Mouse (Mus musculus): ENCODE data around the gene Sergef.
A peak's percentile ranks its signal among the peaks of the same experiment; 100 is the strongest.

Sergef gene

DNA sequence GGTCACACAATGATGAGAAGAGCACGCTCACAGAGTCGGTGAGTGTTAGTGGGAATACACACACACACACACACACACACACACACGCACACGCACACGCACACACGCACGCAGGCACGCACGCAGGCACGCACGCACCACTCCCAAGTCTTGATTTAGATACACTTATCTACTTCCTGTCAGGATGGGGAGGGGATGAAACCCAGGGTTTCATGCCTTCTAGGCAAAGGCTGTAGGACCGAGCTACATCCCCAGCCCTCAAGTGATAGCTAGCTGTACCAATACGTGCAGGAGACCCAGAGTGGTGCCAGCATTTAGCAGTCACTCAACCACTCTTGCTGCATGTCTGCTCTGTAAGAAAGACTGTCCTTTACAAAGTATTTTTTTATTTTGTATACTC, 137.0 kb downstream of the Sergef start:
- no peak for DNase-seq (ENCODE audit: low read depth, low spot score)

GRCm38 (mm10) chr7:46501458-46501857, 138.1 kb downstream of the Sergef start:
- DNase-seq (ENCODE audit: low read depth, low spot score): no peak

DNA sequence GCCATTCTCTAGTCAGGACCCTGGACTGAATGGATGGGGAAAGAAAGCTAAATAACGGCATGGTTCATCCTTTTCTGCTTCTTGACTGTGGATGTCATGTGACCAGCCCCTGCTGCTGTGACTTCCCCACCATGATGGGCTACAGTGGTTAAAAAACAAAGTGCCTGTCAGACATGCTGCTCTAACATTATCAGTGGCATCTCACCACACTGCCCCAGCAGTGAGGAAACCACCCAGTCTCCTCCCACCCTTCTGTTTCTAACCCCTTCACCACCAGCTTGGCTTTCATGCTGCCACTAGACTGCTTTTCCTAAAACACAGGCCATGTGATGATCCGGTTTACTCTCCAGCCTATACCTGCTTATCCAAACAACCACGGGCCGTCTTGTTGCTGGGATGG, 140.0 kb downstream of the Sergef start:
- DNase-seq (ENCODE audit: low read depth, low spot score): no peak

- DNase-seq (ENCODE audit: low read depth, low spot score): peak; percentile 4
Measured at GRCm38 (mm10) chr7:46492134-46492678, 147.4 kb downstream of the Sergef start.

DNA sequence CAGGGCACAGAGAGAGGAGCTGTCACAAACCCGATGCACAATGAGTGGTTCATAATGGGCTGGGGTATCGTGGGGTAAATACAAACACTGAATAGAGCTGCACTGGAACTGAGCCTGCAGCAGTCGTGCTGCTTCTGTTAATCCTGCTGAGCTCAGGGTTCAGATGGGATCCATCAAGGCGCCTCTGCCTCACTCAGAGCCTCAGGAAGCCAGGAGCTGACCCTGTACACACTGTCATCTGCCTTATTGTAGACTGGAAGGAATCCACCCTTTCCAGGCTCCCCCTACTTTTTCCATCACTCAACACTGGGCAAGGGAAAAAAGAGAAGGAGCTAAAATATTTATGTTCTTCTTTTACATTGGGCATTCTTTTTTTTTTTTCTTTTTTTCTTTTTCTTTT, 152.3 kb downstream of the Sergef start:
- DNase-seq (ENCODE audit: low read depth, low spot score): no peak

- DNase-seq (ENCODE audit: low read depth, low spot score): no peak
Measured at GRCm38 (mm10) chr7:46486761-46487160, 152.8 kb downstream of the Sergef start.

GRCm38 (mm10) chr7:46484223-46484622, 155.4 kb downstream of the Sergef start:
- no peak for DNase-seq (ENCODE audit: low read depth, low spot score)

GRCm38 (mm10) chr7:46483050-46483449, 156.6 kb downstream of the Sergef start:
- no peak for DNase-seq (ENCODE audit: low read depth, low spot score)

- no peak for DNase-seq (ENCODE audit: low read depth, low spot score)
Measured at GRCm38 (mm10) chr7:46482099-46482531, 157.5 kb downstream of the Sergef start.

GRCm38 (mm10) chr7:46479793-46480192, 159.8 kb downstream of the Sergef start:
- no peak for DNase-seq (ENCODE audit: low read depth, low spot score)

DNA sequence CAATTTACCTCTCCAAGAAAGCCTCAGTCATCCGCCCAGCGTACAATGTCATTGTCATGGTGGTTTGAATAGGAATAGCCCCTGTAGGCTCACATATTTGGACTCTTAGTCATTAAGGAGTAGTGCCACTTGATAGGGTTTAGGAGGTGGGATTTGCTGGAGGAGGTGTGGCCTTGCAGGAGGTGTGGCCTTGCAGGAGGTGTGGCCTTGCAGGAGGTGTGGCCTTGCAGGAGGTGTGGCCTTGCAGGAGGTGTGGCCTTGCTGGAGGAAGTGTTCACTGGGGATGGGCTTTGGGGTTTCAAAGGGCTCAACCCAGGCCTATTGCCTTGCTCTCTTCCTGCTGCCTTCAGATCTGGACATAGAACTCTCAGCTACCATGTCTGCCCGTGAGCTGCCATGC, 162.2 kb downstream of the Sergef start:
- peak; percentile 27 for DNase-seq (ENCODE audit: low read depth, low spot score)

DNA sequence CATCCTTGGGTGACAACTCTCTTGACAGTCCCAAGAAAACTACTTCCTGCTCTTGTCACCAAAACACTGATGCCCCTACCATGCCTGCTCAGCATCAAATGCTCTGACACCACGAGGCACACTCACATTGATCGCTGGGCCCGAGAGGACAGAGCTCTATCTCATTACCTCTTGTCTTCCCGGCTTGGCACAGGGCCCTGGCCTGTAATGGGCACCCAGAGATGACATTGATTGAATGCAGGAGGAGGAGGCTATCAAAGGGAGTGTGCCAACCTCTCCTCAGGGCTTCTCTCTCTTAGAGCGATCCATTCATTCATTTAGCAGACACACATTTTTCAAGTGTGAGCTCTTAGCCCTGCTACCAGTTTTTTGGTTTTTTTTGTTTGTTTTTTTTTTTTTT, 164.1 kb downstream of the Sergef start:
- no peak for DNase-seq (ENCODE audit: low read depth, low spot score)

- no peak for DNase-seq (ENCODE audit: low read depth, low spot score)
Measured at GRCm38 (mm10) chr7:46473141-46473540, 166.5 kb downstream of the Sergef start.

- DNase-seq (ENCODE audit: low read depth, low spot score): no peak
Measured at GRCm38 (mm10) chr7:46471054-46471737, 168.4 kb downstream of the Sergef start.

GRCm38 (mm10) chr7:46469542-46469941, 170.1 kb downstream of the Sergef start:
- DNase-seq (ENCODE audit: low read depth, low spot score): no peak

DNA sequence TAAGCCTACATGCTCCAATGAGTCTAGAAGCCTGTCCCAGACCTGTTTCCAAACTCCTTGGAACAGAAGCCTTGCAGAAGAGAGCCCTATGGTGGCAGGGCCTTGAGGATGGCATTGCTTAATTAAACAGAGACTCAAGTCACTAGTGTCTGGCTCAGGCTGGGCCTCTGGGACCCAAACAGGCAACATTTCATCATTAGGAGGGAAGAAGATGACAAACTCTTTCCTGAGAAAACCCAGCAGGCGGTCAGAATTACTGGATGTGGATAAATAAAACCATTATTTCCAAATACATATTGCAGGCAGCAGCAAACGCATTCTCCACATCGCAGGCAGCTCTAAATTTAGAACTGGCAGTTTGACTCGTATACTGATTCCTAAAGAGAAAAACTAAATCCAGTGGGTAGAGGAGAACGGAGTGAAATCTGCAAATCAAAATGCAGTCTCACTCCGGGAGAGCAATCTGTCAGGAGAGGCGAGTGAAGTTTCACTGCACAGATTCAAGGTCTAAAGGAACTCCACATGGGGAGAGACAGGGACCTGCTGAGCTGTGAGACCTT, 173.1 kb downstream of the Sergef start:
- no peak for DNase-seq (ENCODE audit: low read depth, low spot score)

DNA sequence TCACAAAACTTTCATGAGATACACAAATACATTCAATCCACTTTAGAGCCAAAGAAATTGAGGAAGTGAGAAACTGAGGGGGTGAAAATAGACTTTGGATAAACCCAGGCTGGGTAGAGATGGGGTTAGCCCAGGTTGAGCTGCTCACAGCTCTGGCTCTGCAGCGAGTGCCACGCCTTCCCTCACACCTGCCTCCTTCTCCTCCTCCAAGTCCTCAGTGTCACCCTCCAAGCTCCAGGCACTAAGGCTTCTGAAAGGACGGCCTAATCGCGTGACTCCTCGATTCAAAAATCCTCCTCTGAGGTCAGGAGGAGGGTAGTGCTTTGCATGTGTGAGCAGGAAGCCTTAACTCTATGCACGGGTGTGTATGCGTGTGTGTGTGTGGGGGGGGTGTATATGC, 176.5 kb downstream of the Sergef start:
- peak; percentile 82 for DNase-seq (ENCODE audit: low read depth, low spot score)

GRCm38 (mm10) chr7:46462287-46462686, 177.3 kb downstream of the Sergef start:
- no peak for DNase-seq (ENCODE audit: low read depth, low spot score)

DNA sequence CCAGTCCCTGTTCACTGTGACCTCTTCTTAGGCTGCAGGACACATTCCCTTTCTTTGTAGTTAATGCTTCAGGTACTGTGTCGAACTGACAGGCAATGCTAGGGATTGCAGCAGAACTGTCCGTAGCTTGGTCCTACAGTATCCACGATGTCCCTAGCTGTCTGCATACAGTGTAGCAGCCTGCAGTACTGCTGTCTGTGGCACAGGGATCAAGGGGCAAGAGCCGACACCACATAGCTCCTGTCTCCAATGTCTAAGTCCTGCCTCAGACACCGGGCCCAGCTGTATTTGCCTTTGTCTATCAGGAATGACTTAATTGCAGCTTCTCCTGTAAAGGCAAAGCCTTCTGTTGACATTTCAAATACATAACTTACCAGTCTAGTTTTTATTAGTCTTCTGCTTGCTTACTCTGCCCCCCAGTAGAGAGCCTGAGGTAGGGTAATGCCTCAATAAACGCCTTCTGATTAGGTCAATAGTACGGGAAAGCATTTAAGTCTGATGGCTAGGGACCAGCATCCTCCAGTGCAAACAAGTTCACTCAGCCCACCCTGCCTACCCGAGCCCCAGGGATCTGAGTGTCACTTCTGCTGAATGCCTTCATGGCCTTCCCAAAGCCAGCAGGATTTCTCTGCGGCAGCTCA, 179.9 kb downstream of the Sergef start:
- DNase-seq (ENCODE audit: low read depth, low spot score): no peak

DNA sequence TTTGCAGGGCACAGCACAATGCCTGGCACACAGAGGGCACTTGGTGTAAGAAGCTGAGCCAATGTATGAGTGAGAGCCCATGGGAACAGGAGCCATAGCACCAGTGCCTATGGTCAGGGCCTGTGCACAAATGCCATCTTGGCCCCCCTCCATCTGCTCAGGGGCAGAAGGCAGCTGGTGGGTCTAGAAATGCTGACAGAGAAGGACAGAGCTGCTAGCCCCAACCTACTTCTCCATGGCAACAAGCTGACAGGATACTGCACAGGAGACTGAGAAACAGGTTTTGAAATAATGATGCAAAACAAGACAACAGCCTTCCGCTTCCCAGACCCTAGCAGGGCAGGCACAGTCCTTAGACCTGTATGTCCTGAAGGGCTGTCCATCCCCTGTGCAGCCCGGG, 180.4 kb downstream of the Sergef start:
- DNase-seq (ENCODE audit: low read depth, low spot score): no peak

GRCm38 (mm10) chr7:46457889-46458288, 181.7 kb downstream of the Sergef start:
- DNase-seq (ENCODE audit: low read depth, low spot score): no peak

GRCm38 (mm10) chr7:46453930-46454679, 185.5 kb downstream of the Sergef start:
- no peak for DNase-seq (ENCODE audit: low read depth, low spot score)
